Mouse (Mus musculus) midbrain, embryonic 11.5 days (tissue): ENCODE results near the gene Arid3c. TPM values are rescaled to one million over a fixed set of nuclear protein-coding genes. Genes with fewer than 3 reads are reported as not detected.

Experiments
- ATAC-seq: fragments of 200-750 bp; cut with Nextera tagmentation; 2 replicates; pipeline ENCODE4 v1.8.0; 2017; ENCODE audit warnings: moderate TSS enrichment, moderate library complexity; ENCODE audit not compliant: low FRiP score
- DNase-seq: peaks from one replicate; pipeline ENCODE4 v3.0.0; 2015; ENCODE audit warnings: low spot score; ENCODE audit errors: missing footprints
- H3K27ac ChIP-seq: fragments of 300-500 bp; sonication (generic); 2 replicates; pipeline ENCODE4 v1.5.1; 2014; ENCODE audit warnings: low read depth, low read length
- H3K27me3 ChIP-seq: fragments of 300-500 bp; sonication (generic); 2 replicates; pipeline ENCODE4 v1.6.1; 2014; ENCODE audit warnings: mild to moderate bottlenecking, low read length, moderate library complexity, mixed read lengths; ENCODE audit not compliant: control insufficient read depth, insufficient read depth
- H3K36me3 ChIP-seq: fragments of 300-500 bp; sonication (generic); 2 replicates; pipeline ENCODE4 v1.6.1; 2014; ENCODE audit warnings: mild to moderate bottlenecking, low read length, moderate library complexity, mixed read lengths; ENCODE audit not compliant: control insufficient read depth, insufficient read depth
- H3K4me1 ChIP-seq: fragments of 300-500 bp; sonication (generic); 2 replicates; pipeline ENCODE4 v1.6.1; 2014; ENCODE audit warnings: low read length; ENCODE audit not compliant: control insufficient read depth, insufficient read depth
- H3K4me2 ChIP-seq: fragments of 300-500 bp; sonication (generic); 2 replicates; pipeline ENCODE4 v1.6.1; 2014; ENCODE audit warnings: mild to moderate bottlenecking, moderate library complexity
- H3K4me3 ChIP-seq: fragments of 300-500 bp; sonication (generic); 2 replicates; pipeline ENCODE4 v1.5.1; 2014; ENCODE audit warnings: low read depth, low read length
- H3K9ac ChIP-seq: fragments of 300-500 bp; sonication (generic); 2 replicates; pipeline ENCODE4 v1.6.1; 2014; ENCODE audit warnings: low read length
- H3K9me3 ChIP-seq: fragments of 300-500 bp; sonication (generic); 2 replicates; pipeline ENCODE4 v1.6.1; 2016; ENCODE audit warnings: low read length; ENCODE audit not compliant: control insufficient read depth
- WGBS: fragments of 180-500 bp; shearing (Covaris S2); extraction: QIAGEN DNeasy Blood & Tissue Kit; methylation state at CpG from one replicate; pipeline ENCODE4 v1.1.7; 2014; 5-methylcytosine and 5-hydroxymethylcytosine counted together
- polyA plus RNA-seq: library from polyadenylated mRNA; unstranded; fragments of >200 nt; fragmentation: Nextera tagmentation; extraction: Ambion mirVana; gene quantifications from 2 replicates; pipeline ENCODE4 v1.2.1, GENCODE M21; 2014

The Arid3c gene
- polyA plus RNA-seq, 1 experiment from 2014 or later, result 1.8 TPM

DNA sequence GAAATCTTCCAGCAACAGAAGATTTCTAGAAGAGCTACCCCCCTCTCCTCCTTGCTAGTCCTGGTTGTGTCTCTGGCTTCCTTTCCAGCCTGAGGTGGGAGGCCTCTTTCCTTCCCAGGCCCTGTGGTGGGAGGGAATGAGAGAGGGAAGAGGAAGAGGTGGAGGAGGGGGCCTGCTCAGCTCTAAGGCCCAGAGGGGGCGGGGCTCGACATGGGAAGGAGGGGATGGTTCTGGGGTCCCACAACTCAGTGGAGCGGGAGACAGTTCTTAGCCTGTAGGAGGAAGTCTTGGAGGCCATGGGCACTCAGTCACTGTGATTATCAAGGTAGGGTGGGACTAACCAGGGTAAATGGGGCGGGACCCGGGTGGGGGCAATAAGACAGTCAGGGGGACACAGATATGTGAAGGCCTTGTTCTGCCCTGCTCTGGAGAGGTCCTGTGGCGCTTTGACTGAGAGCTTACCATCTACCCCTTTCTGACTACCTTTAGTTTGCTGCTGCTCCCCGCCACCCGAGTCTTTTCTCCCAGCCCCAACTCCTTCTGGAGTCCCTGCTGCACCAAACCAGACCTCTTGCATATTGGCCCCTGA, 31.3 kb upstream of the Arid3c start:
- no peak overlapping the region for H3K4me3 ChIP-seq
- 0 out of 2 replicates have a peak overlapping the region, but pooled peaks have one; percentile 11 for H3K4me2 ChIP-seq
- H3K9me3 ChIP-seq, result no peaks in the 10 kb centered on the region
- peaks cover 23% of the 10 kb centered on the region for H3K4me1 ChIP-seq
- H3K36me3 ChIP-seq, result no peaks in the 10 kb centered on the region
- ATAC-seq (no peak), DNase-seq (peak; percentile 81)
- 34% methylated on average over 8 of the region's 8 CpGs for WGBS
- H3K9ac ChIP-seq, result no peak overlapping the region
- no peak overlapping the region for H3K27ac ChIP-seq
- H3K27me3 ChIP-seq, result no peaks in the 10 kb centered on the region

DNA sequence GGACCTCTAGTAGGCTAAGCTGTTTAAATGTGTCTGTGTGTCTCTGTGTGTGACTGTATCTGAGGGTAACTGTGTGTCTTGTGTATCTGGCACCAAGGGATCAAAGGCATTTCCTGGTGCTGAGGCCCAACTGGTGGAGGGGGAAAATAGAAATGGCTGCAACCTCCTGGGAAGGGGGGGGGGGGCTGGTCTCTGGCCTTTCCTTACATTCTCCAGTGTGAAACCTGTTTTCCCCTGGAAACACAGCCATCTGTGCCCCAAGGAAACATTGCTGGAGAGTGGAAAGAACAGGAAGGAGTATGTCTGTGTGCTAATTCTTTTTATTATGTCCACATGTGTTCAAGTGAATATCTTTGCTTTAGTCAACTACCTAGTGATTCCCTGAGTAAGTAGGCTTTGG, 30.7 kb upstream of the Arid3c start:
- ATAC-seq (no peak), DNase-seq (no peak)
- Histone ChIP-seq H3K9me3 (no peaks in the 10 kb centered on the region), H3K27me3 (no peaks in the 10 kb centered on the region), H3K9ac (no peak overlapping the region), H3K4me1 (peaks cover 23% of the 10 kb centered on the region), H3K4me2 (no peak overlapping the region), H3K27ac (no peak overlapping the region; the same call in 1 of the 2 replicates), H3K36me3 (no peaks in the 10 kb centered on the region), H3K4me3 (no peak overlapping the region)

DNA sequence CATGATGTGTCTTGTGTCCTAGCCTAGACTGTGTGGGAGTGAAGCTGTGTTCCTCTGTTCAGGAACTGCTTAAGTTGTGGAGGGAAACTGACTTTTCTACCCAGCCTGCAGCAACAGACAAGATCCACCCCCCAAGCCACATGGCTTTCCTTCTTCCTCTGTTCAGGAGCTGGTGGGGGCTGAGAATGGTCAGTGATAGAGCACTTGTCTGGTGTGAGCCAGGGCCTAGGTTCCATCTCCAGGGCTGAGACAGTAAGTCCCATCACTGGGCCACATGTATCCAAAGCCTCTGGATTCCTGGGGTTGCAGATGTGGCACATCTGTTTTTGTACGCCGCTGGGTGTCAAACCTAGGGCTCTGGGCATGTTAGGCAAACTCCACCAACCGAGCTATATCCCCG, 30.0 kb upstream of the Arid3c start:
- no peaks in the 10 kb centered on the region for H3K36me3 ChIP-seq
- peak overlapping the region; percentile 30 for H3K4me3 ChIP-seq
- H3K27me3 ChIP-seq, result no peaks in the 10 kb centered on the region
- ATAC-seq, result 0 out of 2 replicates have a peak, but pooled peaks have one; percentile 15
- DNase-seq, result no peak
- peaks cover 23% of the 10 kb centered on the region for H3K4me1 ChIP-seq
- 90% methylated on average over 4 of the region's 4 CpGs for WGBS
- no peak overlapping the region for H3K27ac ChIP-seq
- H3K4me2 ChIP-seq, result peak overlapping the region; percentile 55
- peak overlapping the region; percentile 41 for H3K9ac ChIP-seq
- H3K9me3 ChIP-seq, result no peaks in the 10 kb centered on the region

DNA sequence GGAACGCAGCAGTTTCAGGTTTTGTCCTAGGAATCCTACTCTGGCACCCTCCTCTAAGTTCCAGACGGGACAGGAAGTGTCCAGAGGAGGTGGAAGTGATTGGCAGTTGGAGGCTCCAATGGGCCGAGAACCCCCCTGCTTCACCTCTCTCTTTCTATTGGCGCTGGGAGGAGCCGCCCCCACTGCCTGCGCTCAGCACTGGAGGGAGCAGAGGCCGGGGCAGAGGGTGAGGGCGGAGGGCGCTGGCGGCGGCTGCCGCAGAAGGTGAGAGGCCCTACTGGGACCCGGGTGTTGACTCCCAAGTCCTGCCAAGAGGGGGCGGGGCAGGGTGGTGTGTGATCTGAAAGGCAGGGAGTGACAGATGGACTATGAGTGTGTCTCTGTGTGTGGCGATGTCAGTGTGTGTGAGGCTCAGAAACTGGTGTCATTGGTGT, 29.4 kb upstream of the Arid3c start:
- Histone ChIP-seq H3K4me1 (peaks cover 23% of the 10 kb centered on the region), H3K9me3 (no peaks in the 10 kb centered on the region), H3K4me2 (peak overlapping the region; percentile 55), H3K9ac (peak overlapping the region; percentile 41), H3K27me3 (no peaks in the 10 kb centered on the region), H3K36me3 (no peaks in the 10 kb centered on the region), H3K4me3 (peak overlapping the region; percentile 30), H3K27ac (peak overlapping the region; percentile 40; the same call in 1 of the 2 replicates)
- WGBS, result 0% methylated on average over 13 of the region's 15 CpGs
- ATAC-seq (peak; percentile 91), DNase-seq (peak; percentile 97)

DNA sequence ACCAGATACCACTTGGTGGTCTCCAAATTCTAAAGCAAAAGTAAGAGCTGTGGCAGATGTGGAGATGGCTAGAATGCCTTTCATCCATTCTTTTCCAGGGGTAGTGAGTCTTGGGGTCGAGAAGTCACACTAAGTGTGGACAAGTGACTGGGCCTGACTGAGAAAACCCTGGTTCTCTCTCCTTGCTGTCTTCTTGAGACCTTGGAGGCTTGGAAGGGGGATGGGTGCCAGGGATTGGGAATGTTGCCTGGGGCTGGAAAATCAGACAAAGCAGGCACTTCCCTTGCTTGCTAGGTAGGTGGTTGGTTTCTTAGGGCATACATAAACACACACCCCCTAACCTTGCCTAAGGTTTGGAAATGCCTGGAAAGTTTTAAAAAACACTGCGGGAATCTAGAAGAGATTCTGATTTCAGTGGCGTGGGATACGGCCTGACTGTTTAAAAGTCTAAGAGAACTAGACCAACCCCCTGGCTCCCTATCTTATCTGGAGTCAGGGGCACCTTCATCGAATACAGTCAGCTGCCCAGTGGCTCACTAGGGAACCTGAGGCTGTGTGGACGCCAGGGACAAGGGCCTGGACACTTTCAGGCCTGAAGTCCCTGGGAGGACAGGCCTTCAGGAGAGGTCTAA, 28.8 kb upstream of the Arid3c start:
- Histone ChIP-seq H3K4me1 (peaks cover 26% of the 10 kb centered on the region), H3K27ac (no peak overlapping the region; the same call in 1 of the 2 replicates), H3K4me3 (peak overlapping the region; percentile 30), H3K9ac (peak overlapping the region; percentile 41; the same call in 1 of the 2 replicates), H3K36me3 (no peaks in the 10 kb centered on the region), H3K4me2 (peak overlapping the region; percentile 55), H3K9me3 (no peaks in the 10 kb centered on the region), H3K27me3 (no peaks in the 10 kb centered on the region)
- DNase-seq (no peak), ATAC-seq (no peak)
- WGBS, result 35% methylated on average over 6 of the region's 6 CpGs

DNA sequence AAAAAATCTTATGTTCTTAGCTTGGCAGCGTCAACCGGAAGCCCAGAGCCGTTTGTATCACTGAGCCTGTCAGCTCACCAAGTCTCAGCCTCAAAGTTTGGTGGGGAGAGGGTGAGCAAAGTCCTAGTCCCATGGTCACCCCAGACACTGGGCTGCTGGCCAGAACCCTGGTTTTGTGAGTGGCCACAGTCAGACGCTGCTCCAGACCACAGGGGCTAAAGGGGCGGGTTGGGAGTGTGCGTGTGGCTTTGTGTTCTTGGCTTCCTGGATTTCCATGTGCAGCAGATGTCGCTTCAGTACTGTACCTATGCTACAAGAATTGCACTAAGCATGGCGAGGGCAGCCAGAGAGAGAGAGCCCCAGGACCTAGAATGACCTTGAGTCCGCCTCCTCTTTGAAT, 28.3 kb upstream of the Arid3c start:
- Histone ChIP-seq H3K4me3 (no peak overlapping the region), H3K9me3 (no peaks in the 10 kb centered on the region), H3K36me3 (no peaks in the 10 kb centered on the region), H3K4me2 (no peak overlapping the region), H3K27ac (no peak overlapping the region), H3K4me1 (peaks cover 26% of the 10 kb centered on the region), H3K9ac (no peak overlapping the region), H3K27me3 (no peaks in the 10 kb centered on the region)
- no peak for DNase-seq
- ATAC-seq, result no peak
- WGBS, result 90% methylated on average over 9 of the region's 9 CpGs

DNA sequence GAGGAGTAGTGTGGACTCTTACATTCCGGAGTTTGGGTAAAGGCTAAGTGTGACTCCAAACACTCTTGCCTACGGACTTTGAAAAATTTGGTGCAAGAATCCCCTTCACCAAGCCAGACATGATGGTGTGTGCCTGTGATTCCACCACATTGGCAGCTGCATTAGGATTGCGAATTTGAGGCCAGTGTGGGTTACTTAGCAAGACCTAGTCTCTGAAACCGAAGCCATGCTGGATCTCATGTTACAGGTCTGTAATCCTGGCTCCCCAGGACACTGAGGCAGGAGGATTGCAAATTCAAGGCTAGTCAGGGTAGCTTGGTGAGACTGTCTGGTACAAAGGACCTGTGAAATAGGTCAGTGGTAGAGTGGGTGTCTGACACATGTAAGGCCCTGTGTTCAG, 27.8 kb upstream of the Arid3c start:
- peaks cover 26% of the 10 kb centered on the region for H3K4me1 ChIP-seq
- H3K4me3 ChIP-seq, result no peak overlapping the region

DNA sequence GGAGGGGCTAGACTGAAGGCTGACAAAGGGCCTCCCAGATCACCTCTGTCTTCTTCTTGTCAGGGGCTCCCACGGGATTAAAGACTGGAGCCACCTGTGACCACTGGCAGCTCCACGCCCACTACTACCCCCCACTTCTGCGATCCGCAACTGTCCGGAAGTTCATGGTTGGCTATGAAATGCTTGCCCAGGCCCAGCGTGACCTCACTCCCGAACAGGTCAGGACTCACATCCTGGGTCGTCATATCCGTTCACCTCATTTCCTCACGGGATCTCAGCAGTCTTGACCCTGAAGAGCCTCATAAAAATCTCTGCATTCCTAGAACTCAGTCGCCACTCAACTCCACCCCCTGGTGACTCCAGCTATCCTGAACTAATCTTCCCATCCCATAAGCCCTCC, 27.1 kb upstream of the Arid3c start:
- no peaks in the 10 kb centered on the region for H3K9me3 ChIP-seq
- no peak overlapping the region for H3K4me2 ChIP-seq
- WGBS, result 88% methylated on average over 11 of the region's 11 CpGs
- peaks cover 26% of the 10 kb centered on the region for H3K4me1 ChIP-seq
- H3K27ac ChIP-seq, result no peak overlapping the region
- H3K9ac ChIP-seq, result no peak overlapping the region
- no peaks in the 10 kb centered on the region for H3K36me3 ChIP-seq
- ATAC-seq (no peak), DNase-seq (no peak)
- H3K4me3 ChIP-seq, result no peak overlapping the region
- H3K27me3 ChIP-seq, result no peaks in the 10 kb centered on the region

More for the DNA sequence above, 27.8 kb upstream of the Arid3c start:
- WGBS, result 92% methylated on average over 4 of the region's 4 CpGs
- H3K27ac ChIP-seq, result no peak overlapping the region
- DNase-seq (no peak), ATAC-seq (no peak)
- no peaks in the 10 kb centered on the region for H3K27me3 ChIP-seq
- no peak overlapping the region for H3K9ac ChIP-seq
- H3K9me3 ChIP-seq, result no peaks in the 10 kb centered on the region
- no peaks in the 10 kb centered on the region for H3K36me3 ChIP-seq
- H3K4me2 ChIP-seq, result no peak overlapping the region

DNA sequence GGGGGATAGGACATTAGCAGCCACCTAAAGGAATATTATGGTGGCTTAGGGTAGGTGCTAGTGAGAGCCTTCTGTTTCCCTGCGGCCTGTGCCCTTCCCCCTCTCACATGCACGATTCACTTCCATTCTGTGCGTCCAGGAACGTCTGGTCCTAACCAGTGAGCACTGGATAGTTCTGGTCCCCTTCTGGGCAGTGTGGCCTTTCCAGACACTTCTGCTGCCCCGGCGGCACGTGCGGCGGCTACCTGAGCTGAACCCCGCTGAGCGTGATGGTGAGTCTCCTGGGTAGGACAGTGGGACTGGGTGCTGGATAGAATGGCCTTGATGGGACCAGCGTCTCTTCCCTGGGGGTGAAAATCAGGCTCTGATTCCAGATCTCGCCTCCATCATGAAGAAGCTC, 26.4 kb upstream of the Arid3c start:
- Histone ChIP-seq H3K4me2 (no peak overlapping the region), H3K27ac (no peak overlapping the region), H3K9me3 (no peaks in the 10 kb centered on the region), H3K36me3 (no peaks in the 10 kb centered on the region), H3K9ac (no peak overlapping the region), H3K4me3 (no peak overlapping the region), H3K4me1 (peaks cover 25% of the 10 kb centered on the region), H3K27me3 (no peaks in the 10 kb centered on the region)
- ATAC-seq (no peak), DNase-seq (no peak)
- WGBS, result 91% methylated on average over 13 of the region's 13 CpGs
